Mouse (Mus musculus) heart, postnatal 10 days (tissue): Measurements from ENCODE around the gene Rnf186. TPM values are rescaled to one million over a fixed set of nuclear protein-coding genes. Genes with fewer than 3 reads are reported as not detected.
A peak's percentile ranks its signal among the peaks of the same experiment; 100 is the strongest.

ENCODE experiments used
- DNase-seq, 2 experiments: peaks; one replicate each; pipeline ENCODE4 v3.0.0; 2021
- intact Hi-C: fragments of 180-260 bp; cut with DNase I; formaldehyde crosslinking; loops from one replicate; pipeline ENCODE4 v1.15.1; 2025
- total RNA-seq, 2 experiments: library from RNA; stranded (reverse); gene quantifications; 2 replicates each; pipeline ENCODE4 v1.2.3; 2021

Rnf186 gene
- total RNA-seq = not detected

DNA sequence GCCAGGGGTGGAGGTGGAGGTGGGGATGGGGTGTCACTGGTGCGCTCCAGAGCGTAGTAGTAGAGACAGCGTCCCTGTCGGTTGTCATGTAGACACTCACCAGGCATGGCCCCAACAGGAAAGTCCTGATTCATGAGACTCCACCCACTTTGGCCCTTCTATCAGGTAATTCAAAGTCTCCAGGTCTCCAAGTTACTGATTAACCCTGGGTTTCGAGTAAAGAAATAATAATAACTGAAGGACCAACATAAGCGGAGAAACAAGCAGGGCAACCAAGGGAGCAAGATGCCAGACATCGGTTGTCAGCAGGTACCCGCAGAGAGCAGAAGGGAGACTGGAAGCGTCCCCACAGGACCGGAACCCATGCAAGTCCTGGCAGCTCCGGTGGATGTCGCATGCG is at the start of gene Rnf186:
Rnf186 (plus strand) TSS at position 247 of the 400 bp plus-strand sequence.
- intact Hi-C loops = no loop called here

GRCm38 (mm10) chr4:138917282-138917681 is 49.6 kb upstream of the Rnf186 start:
- no peak for DNase-seq
- intact Hi-C loops = no loop called here

More for the DNA sequence above, at the start of gene Rnf186:
- no peak for DNase-seq

DNA sequence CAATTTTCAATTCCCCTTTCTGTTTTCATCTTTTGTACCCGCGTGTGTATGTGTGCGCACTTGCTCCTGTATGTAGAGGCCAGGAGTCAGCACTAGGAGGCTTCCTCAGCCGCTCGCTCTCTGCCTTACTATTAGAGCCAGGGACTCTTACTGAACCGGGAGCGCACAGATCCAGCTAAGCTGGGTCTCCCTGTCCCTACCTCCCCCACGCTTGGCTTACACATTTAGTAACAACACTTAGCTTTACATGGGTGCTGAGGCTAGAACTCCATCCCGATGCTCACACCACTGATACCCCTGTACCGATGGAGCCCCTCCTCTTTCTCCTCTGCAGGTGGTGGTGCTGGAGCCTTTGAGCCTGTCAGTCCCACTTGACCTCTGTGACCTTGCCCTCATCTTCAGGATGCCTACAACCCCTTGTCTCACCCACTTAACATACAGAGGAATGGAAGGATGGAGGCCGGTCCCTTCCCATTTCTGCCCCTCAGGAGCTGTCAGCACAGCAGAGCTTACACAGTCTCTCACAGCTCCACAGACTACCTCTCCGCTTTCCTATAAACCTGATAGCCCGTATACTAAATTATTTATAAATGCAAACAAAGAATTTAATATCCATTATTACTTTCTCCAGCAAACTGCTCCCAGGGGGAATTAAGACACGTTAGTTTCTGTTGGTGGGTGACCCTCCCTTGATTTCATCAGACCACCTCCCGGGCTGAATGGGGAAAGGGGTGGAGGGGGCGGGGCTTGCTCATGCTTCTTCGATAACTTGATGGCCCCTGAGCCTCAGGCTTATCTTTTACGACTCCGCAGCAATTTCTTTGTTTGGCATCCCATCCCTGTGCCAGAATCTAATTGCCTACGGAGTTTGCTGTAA is 45.4 kb upstream of the Rnf186 start:
- no peak for DNase-seq
- intact Hi-C loops = loop anchor here (1.0 kb wide), 2 partner anchors 80 to 157 kb away; no protein-coding TSS in a partner anchor

DNA sequence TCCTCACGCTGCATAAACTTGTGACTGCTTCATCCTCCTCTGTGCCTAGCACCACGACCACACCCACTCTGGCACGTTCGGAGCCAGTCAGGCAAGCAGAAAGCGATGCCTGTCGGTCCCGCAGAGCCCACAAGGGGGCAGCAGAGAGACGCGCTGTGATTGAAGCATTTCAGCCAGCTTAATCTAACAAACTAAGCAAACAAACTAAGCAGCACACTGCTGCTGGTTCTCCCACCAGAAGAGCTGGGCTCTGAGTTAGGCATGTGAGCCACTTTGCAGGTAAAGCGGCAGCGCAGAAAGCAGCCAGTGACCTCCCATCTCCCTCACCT is 44.8 kb upstream of the Rnf186 start:
- peak; percentile 96 to 99 for DNase-seq
- intact Hi-C loops = loop anchor here (1.0 kb wide), 2 partner anchors 79 to 156 kb away; no protein-coding TSS in a partner anchor

- DNase-seq = no peak
- intact Hi-C loops = no loop called here
These were observed 41.4 kb upstream of the Rnf186 start for GRCm38 (mm10) chr4:138925561-138925960.

DNA sequence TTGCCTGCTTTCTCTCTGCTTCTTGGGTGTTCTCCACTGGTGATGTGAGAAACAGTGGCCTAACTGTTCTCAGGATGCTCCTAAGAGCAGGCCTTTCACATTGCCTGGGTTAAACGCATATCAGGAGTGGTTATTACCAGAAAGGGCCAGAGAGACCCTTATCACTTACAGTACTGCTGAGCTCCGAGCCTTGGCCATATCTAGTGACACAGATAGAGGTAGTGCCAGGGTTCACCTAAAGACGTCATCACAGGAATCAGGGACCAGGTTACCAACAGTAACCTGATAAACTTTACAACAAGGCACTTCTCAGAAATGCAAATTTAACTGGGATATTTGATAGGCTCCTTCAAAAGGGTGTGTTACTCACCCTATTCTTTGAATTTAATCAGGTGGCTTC is 33.0 kb upstream of the Rnf186 start:
- intact Hi-C loops = no loop called here
- DNase-seq = no peak

DNA sequence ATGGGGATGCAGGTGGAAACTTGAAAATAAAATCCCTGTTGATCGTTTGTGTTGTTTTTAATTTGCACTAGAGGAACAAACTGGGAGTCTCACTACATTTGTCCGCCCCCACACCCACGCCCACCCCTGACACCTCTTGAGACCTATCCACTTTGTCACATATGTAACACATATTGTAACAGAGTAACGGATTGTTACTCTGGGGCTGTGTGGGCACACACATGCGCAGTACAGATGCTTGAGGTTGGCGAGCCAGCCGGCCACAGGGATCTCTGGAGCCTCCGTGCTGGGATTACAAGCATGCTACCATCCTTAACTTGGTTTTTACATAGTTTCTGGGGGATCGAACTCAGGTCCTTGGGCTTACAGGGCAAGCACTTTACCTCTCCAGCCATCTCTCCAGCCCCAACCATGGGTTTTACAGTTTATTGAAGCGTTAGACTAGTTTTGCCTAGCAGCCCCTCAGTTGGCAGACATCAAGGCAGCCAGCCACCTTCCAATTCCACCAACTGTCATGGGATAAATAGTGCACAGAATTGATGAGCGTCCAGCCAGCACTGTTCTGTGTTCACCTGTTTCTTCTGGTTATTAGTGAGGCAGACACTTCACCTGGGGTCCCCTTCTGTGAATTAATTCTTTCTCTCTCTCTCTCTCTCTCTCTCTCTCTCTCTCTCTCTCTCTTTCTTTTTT is 32.3 kb upstream of the Rnf186 start:
- DNase-seq = no peak
- intact Hi-C loops = no loop called here

DNA sequence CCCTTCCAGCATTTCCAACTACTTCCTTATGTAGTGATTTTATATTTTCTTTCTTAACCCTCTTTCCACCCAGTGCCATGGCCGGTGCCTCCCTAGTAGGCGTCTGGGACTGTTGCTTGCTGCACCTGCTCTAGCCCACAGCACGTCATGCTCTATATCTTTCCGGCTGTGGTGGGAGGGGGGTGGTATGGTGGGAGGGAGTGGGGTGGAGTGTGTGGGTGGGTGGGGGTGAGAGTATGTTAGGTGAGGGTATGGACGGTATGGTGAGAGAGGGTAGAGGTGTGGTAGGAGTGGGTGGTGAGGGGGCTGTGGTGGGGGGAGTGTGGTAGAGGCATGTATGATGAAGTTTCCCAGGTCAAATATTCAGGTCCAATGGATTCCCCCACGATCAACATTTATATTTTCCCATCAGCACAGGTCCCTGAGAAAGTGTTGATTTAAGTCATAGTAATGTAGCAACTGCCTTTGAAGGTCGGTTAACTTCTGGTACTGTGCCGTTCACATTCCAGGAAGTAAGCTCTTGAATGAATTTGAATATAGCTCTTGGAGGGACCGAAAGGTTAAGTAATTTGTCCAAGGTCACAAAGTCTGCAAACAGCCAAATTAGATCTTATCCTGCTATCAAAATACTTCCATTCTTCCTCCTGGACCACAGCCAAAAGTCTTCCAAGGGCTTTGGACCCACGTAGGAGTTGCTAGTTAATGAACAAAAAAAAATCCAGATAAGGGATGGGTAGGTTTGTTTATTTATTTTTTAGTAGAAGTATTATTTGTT is 28.2 kb upstream of the Rnf186 start:
- no peak for DNase-seq
- intact Hi-C loops = no loop called here

DNA sequence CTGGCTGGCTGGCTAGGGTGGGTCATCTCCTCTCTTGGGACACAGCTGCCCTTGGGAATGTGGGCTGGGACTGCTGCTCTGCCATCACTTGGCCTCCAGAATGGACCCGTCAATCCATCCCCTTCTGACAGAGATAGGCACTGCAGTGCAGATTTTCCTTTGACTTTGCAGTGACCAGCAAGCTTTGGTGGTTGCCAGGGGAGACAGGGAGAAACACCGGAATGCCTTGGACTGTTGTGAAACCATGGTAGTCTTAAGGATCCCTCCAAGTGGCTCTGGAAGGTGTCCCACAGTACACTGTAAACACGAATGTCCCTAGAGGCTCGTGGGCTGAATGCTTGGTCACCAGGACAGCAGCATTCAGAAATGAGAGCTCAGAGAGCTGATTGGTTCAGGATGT is 27.4 kb upstream of the Rnf186 start:
- peak in 1 of 2 experiments; percentile 10 for DNase-seq
- intact Hi-C loops = no loop called here

DNA sequence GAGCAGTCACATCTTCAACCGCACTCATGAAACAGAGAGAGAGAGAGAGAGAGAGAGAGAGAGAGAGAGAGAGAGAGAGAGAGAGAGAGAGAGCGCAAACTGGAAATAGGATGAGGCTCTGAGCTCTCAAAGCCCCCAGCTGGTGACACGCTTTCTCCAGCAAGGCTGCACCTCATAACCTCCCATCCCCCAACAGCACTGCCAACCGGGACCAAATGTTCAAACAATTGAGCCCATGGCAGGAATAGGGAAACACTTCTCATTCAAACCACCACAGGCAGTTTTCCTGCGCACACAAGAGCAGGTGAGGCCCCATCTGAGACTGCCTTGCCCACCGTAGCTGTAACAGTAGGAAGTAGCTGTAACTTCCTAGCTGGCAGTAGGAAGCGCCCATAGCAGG is 25.5 kb upstream of the Rnf186 start:
- intact Hi-C loops = no loop called here
- no peak for DNase-seq

GRCm38 (mm10) chr4:138941966-138942365 is 24.9 kb upstream of the Rnf186 start:
- no peak for DNase-seq
- intact Hi-C loops = no loop called here

DNA sequence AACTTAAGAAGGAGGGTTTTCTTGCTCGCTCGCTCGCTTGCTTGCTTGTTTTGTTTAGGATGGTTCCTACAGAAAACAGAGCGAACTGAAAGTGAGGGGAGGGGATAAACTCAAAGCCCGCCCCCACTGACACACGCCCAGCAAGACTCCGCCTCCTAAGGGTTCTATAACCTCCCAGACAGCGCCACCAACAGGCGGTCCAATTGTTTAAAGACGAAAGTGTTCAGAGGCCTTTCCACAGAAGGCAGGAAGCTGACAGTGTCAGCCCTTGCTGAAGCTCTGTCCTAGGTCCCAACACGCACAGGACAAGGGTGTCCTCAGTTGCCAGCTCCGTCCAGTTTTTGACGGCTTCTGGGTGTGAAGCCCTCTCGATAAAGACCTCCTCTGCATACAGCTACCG is 23.2 kb upstream of the Rnf186 start:
- peak; percentile 76 to 86 for DNase-seq
- intact Hi-C loops = no loop called here

- intact Hi-C loops = no loop called here
- DNase-seq = no peak
These were observed 18.7 kb upstream of the Rnf186 start for GRCm38 (mm10) chr4:138948257-138948656.

GRCm38 (mm10) chr4:138958612-138959011 is 8.3 kb upstream of the Rnf186 start:
- no peak for DNase-seq
- intact Hi-C loops = no loop called here

DNA sequence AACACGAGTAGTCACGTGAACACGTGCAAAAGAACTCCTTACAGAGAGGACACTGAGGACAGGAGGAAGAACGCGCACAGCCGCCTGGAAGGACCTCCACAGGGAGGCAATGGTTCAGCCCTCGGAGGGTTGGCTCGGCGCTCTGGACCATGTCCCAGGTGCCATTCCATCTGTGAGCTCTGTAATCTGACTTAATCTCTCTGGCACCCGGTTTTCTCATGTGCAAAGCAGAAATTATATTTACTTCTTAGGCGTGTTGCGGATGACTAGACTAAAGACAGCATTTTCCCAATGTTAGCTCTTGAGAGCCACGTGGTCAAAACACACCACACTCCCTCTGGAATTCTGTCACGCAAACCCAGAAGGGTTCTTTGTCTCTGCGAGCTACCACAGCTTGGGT is 7.8 kb upstream of the Rnf186 start:
- intact Hi-C loops = no loop called here
- no peak for DNase-seq

- intact Hi-C loops = no loop called here
- DNase-seq = no peak
These were observed 7.0 kb upstream of the Rnf186 start for GRCm38 (mm10) chr4:138959926-138960325.

GRCm38 (mm10) chr4:138962719-138963118 is 4.2 kb upstream of the Rnf186 start:
- no peak for DNase-seq
- intact Hi-C loops = no loop called here

- intact Hi-C loops = no loop called here
- no peak for DNase-seq
These were observed 1.0 kb upstream of the Rnf186 start for GRCm38 (mm10) chr4:138965871-138966270.

GRCm38 (mm10) chr4:138967485-138967884 is 573 bp downstream of the Rnf186 start:
- no peak for DNase-seq
- intact Hi-C loops = no loop called here

DNA sequence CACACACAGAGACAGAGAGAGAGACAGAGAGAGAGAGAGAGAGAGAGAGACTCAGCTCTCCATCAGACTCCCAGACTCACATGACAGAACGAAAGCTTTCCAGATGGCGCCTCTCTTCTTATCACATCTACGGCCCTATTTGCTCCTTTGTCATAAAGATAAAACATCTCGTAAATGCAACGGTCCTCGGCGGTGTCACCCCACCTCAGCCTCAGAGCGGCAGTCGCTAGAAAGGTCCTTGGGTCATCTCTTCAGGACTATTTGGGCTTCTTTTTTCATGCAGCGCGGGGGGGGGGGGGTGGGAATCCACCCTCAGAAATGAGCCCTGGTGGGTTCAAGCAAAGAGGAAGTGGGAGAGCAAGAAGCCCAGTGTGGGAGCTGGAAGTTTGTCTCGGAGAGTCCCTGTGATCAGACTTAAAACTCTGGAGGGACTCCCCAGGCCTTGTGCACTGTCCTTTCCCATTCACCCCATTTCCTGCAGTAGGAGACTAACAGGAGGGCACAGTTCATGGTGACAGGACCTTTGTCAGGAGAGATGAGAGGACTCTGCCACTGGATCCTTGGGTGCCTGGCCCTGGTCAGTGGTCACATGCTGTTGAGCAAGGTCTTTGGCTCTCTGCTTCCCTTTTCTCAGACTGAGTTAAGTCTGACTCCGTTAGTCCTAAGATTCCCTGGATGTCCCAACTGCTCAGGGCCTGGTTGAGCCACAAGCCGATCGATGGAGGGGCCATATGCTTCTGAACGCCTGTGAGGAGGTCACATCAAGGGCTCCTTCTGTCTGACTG is 2.1 kb downstream of the Rnf186 start:
- intact Hi-C loops = no loop called here

More for the DNA sequence above, 2.1 kb downstream of the Rnf186 start:
- DNase-seq = no peak
